Mouse (Mus musculus): ENCODE measurements around the gene Adck1.

The Adck1 gene

GRCm38 (mm10) chr12:88473796-88474195 is 113.4 kb downstream of the Adck1 start:
- no peak for DNase-seq (ENCODE audit: low read depth, low spot score)

DNA sequence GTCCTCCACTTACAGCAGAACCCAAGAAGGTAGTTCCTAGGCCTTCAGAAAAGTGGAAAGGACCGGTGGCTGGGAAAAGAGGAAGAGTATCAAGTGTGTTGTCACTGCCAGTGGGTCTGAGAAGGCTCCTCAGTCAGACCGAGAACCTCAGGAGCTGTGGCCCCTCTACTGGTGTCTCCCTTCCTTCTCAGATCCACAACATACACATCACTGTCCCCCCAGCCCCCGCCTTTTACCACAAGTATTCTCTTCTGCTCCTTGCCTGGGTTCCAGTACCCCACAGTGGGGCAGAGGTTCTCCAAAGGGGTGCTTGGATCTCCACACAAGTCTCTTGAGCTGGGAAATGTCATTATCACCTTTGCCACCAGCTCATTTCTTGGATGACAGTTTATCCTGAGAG is 115.5 kb downstream of the Adck1 start:
- no peak for DNase-seq (ENCODE audit: low read depth, low spot score)

DNA sequence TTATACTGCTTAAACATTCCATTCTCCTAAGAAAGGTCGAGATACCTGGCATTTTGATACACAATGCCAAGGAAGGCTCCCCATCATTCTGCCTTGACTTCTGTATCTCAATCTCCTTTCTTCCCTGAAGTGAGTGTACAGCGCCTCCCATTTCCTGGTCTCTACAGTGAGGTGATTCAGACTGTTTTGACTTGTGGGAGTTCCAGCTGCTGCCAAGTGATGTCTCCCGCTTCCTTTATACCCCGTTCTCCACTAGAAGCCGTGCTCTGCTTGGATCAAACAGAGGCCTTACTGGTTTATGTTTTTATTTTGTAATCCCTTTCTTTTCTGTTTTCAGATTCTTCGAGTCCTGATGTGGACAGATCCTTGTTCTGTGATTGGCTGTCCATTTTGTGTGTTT is 116.3 kb downstream of the Adck1 start:
- no peak for DNase-seq (ENCODE audit: low read depth, low spot score)

- no peak for DNase-seq (ENCODE audit: low read depth, low spot score)
Measured at GRCm38 (mm10) chr12:88481657-88482056, 121.3 kb downstream of the Adck1 start.

- DNase-seq (ENCODE audit: low read depth, low spot score): no peak
Measured at GRCm38 (mm10) chr12:88490881-88491280, 130.5 kb downstream of the Adck1 start.
